Mouse (Mus musculus): ENCODE measurements around the gene Prss53. TPM values are rescaled to one million over a fixed set of nuclear protein-coding genes. Genes with fewer than 3 reads are reported as not detected.
"Not testable (repeated sequence)": the region's sequence is repeated elsewhere in the genome, so short reads cannot be mapped to it uniquely, and the experiment has no call there.

Gene Prss53
- polyA plus RNA-seq, 1 experiment from 2014 or later = 1.4 TPM

GRCm38 (mm10) chr7:127866434-127866833 is 24.3 kb downstream of the Prss53 start:
- H3K4me3 ChIP-seq (ENCODE audit: low read depth, low read length) = no peak overlapping the region
- no peak overlapping the region for H3K9ac ChIP-seq (replicated peaks; ENCODE audit: low read depth, low read length)
- 97% methylated on average over 12 of the region's 12 CpGs for WGBS
- no peak for ATAC-seq (ENCODE audit: insufficient number of reproducible peaks, insufficient read depth, low FRiP score, low read depth)
- H3K27me3 ChIP-seq (ENCODE audit: control insufficient read depth, insufficient read depth, low read length) = no peaks in the 10 kb centered on the region
- H3K4me2 ChIP-seq (replicated peaks; ENCODE audit: low read depth, low read length) = no peak overlapping the region
- no peaks in the 10 kb centered on the region for H3K9me3 ChIP-seq (ENCODE audit: control insufficient read depth, low read depth, low read length)
- no peak overlapping the region for H3K27ac ChIP-seq (ENCODE audit: low read length)
- H3K4me1 ChIP-seq (ENCODE audit: control insufficient read depth, insufficient read depth, low read length) = 0 out of 2 replicates have a peak, but pooled peaks cover 4% of the 10 kb centered on the region
- H3K36me3 ChIP-seq (ENCODE audit: control insufficient read depth, insufficient read depth, low read length) = peaks cover 29% of the 10 kb centered on the region

- Histone ChIP-seq H3K9ac (replicated peaks; ENCODE audit: low read depth, low read length) (no peak overlapping the region), H3K9me3 (ENCODE audit: control insufficient read depth, low read depth, low read length) (no peaks in the 10 kb centered on the region), H3K4me2 (replicated peaks; ENCODE audit: low read depth, low read length) (no peak overlapping the region), H3K27ac (ENCODE audit: low read length) (no peak overlapping the region), H3K4me3 (ENCODE audit: low read depth, low read length) (no peak overlapping the region), H3K36me3 (ENCODE audit: control insufficient read depth, insufficient read depth, low read length) (no peaks in the 10 kb centered on the region), H3K4me1 (ENCODE audit: control insufficient read depth, insufficient read depth, low read length) (no peaks in the 10 kb centered on the region), H3K27me3 (ENCODE audit: control insufficient read depth, insufficient read depth, low read length) (no peaks in the 10 kb centered on the region)
- no peak for ATAC-seq (ENCODE audit: insufficient number of reproducible peaks, insufficient read depth, low FRiP score, low read depth)
- 90% methylated on average over 6 of the region's 6 CpGs for WGBS
These were observed 32.5 kb downstream of the Prss53 start for GRCm38 (mm10) chr7:127858258-127858657.

GRCm38 (mm10) chr7:127850906-127851305 is 39.9 kb downstream of the Prss53 start:
- H3K27me3 ChIP-seq (ENCODE audit: control insufficient read depth, insufficient read depth, low read length) = no peaks in the 10 kb centered on the region
- H3K4me1 ChIP-seq (ENCODE audit: control insufficient read depth, insufficient read depth, low read length) = no peaks in the 10 kb centered on the region
- no peak overlapping the region for H3K9ac ChIP-seq (replicated peaks; ENCODE audit: low read depth, low read length)
- H3K9me3 ChIP-seq (ENCODE audit: control insufficient read depth, low read depth, low read length) = no peaks in the 10 kb centered on the region
- peaks cover 12% of the 10 kb centered on the region; the same call in 1 of the 2 replicates for H3K36me3 ChIP-seq (ENCODE audit: control insufficient read depth, insufficient read depth, low read length)
- H3K4me3 ChIP-seq (ENCODE audit: low read depth, low read length) = no peak overlapping the region
- WGBS = 61% methylated on average over 5 of the region's 5 CpGs
- no peak overlapping the region for H3K27ac ChIP-seq (ENCODE audit: low read length)
- no peak overlapping the region for H3K4me2 ChIP-seq (replicated peaks; ENCODE audit: low read depth, low read length)
- ATAC-seq (ENCODE audit: insufficient number of reproducible peaks, insufficient read depth, low FRiP score, low read depth) = no peak

- H3K9ac ChIP-seq (replicated peaks; ENCODE audit: low read depth, low read length) = no peak overlapping the region
- H3K4me2 ChIP-seq (replicated peaks; ENCODE audit: low read depth, low read length) = no peak overlapping the region
- H3K4me1 ChIP-seq (ENCODE audit: control insufficient read depth, insufficient read depth, low read length) = no peaks in the 10 kb centered on the region
- H3K9me3 ChIP-seq (ENCODE audit: control insufficient read depth, low read depth, low read length) = no peaks in the 10 kb centered on the region
- H3K4me3 ChIP-seq (ENCODE audit: low read depth, low read length) = no peak overlapping the region
- H3K27me3 ChIP-seq (ENCODE audit: control insufficient read depth, insufficient read depth, low read length) = no peaks in the 10 kb centered on the region
- peaks cover 12% of the 10 kb centered on the region; the same call in 1 of the 2 replicates for H3K36me3 ChIP-seq (ENCODE audit: control insufficient read depth, insufficient read depth, low read length)
- WGBS = 77% methylated on average over 6 of the region's 6 CpGs
- ATAC-seq (ENCODE audit: insufficient number of reproducible peaks, insufficient read depth, low FRiP score, low read depth) = no peak
- no peak overlapping the region for H3K27ac ChIP-seq (ENCODE audit: low read length)
These were observed 40.5 kb downstream of the Prss53 start for GRCm38 (mm10) chr7:127849973-127850875.

- Histone ChIP-seq H3K4me1 (ENCODE audit: control insufficient read depth, insufficient read depth, low read length) (peaks cover 4% of the 10 kb centered on the region), H3K9ac (replicated peaks; ENCODE audit: low read depth, low read length) (peak overlapping the region; percentile 61), H3K9me3 (ENCODE audit: control insufficient read depth, low read depth, low read length) (no peaks in the 10 kb centered on the region), H3K36me3 (ENCODE audit: control insufficient read depth, insufficient read depth, low read length) (peaks cover 23% of the 10 kb centered on the region), H3K27ac (ENCODE audit: low read length) (peak overlapping the region; percentile 94), H3K27me3 (ENCODE audit: control insufficient read depth, insufficient read depth, low read length) (no peaks in the 10 kb centered on the region), H3K4me3 (ENCODE audit: low read depth, low read length) (peak overlapping the region; percentile 84), H3K4me2 (replicated peaks; ENCODE audit: low read depth, low read length) (peak overlapping the region; percentile 91)
- WGBS = under 1% methylated on average over 40 of the region's 40 CpGs
- ATAC-seq (ENCODE audit: insufficient number of reproducible peaks, insufficient read depth, low FRiP score, low read depth) = peak; percentile 64
These were observed 48.6 kb downstream of the Prss53 start for GRCm38 (mm10) chr7:127842001-127842718.

GRCm38 (mm10) chr7:127841340-127842000 is 49.3 kb downstream of the Prss53 start:
- under 1% methylated on average over 39 of the region's 46 CpGs for WGBS
- H3K36me3 ChIP-seq (ENCODE audit: control insufficient read depth, insufficient read depth, low read length) = peaks cover 18% of the 10 kb centered on the region
- peak overlapping the region; percentile 94 for H3K27ac ChIP-seq (ENCODE audit: low read length)
- peak overlapping the region; percentile 91 for H3K4me2 ChIP-seq (replicated peaks; ENCODE audit: low read depth, low read length)
- H3K27me3 ChIP-seq (ENCODE audit: control insufficient read depth, insufficient read depth, low read length) = no peaks in the 10 kb centered on the region
- H3K4me1 ChIP-seq (ENCODE audit: control insufficient read depth, insufficient read depth, low read length) = peaks cover 4% of the 10 kb centered on the region
- peak overlapping the region; percentile 61 for H3K9ac ChIP-seq (replicated peaks; ENCODE audit: low read depth, low read length)
- ATAC-seq (ENCODE audit: insufficient number of reproducible peaks, insufficient read depth, low FRiP score, low read depth) = peak; percentile 93
- H3K4me3 ChIP-seq (ENCODE audit: low read depth, low read length) = peak overlapping the region; percentile 84
- no peaks in the 10 kb centered on the region for H3K9me3 ChIP-seq (ENCODE audit: control insufficient read depth, low read depth, low read length)

GRCm38 (mm10) chr7:127840886-127841285 is 49.9 kb downstream of the Prss53 start:
- 3% methylated on average over 15 of the region's 15 CpGs for WGBS
- ATAC-seq (ENCODE audit: insufficient number of reproducible peaks, insufficient read depth, low FRiP score, low read depth) = peak; percentile 23; the same call in 1 of the 2 replicates
- H3K9ac ChIP-seq (replicated peaks; ENCODE audit: low read depth, low read length) = peak overlapping the region; percentile 61; the same call in 1 of the 2 replicates
- H3K36me3 ChIP-seq (ENCODE audit: control insufficient read depth, insufficient read depth, low read length) = peaks cover 15% of the 10 kb centered on the region
- peaks cover 4% of the 10 kb centered on the region for H3K4me1 ChIP-seq (ENCODE audit: control insufficient read depth, insufficient read depth, low read length)
- H3K4me3 ChIP-seq (ENCODE audit: low read depth, low read length) = peak overlapping the region; percentile 84
- H3K27ac ChIP-seq (ENCODE audit: low read length) = peak overlapping the region; percentile 94
- H3K27me3 ChIP-seq (ENCODE audit: control insufficient read depth, insufficient read depth, low read length) = no peaks in the 10 kb centered on the region
- H3K9me3 ChIP-seq (ENCODE audit: control insufficient read depth, low read depth, low read length) = no peaks in the 10 kb centered on the region
- H3K4me2 ChIP-seq (replicated peaks; ENCODE audit: low read depth, low read length) = peak overlapping the region; percentile 91

- not testable (repeated sequence) for H3K27me3 ChIP-seq (ENCODE audit: control insufficient read depth, insufficient read depth, low read length); H3K9me3 ChIP-seq (ENCODE audit: control insufficient read depth, low read depth, low read length); ATAC-seq (ENCODE audit: insufficient number of reproducible peaks, insufficient read depth, low FRiP score, low read depth); H3K4me1 ChIP-seq (ENCODE audit: control insufficient read depth, insufficient read depth, low read length); H3K4me2 ChIP-seq (replicated peaks; ENCODE audit: low read depth, low read length); H3K4me3 ChIP-seq (ENCODE audit: low read depth, low read length); H3K27ac ChIP-seq (ENCODE audit: low read length); H3K9ac ChIP-seq (replicated peaks; ENCODE audit: low read depth, low read length)
- WGBS = 71% methylated on average over 2 of the region's 2 CpGs
- H3K36me3 ChIP-seq (ENCODE audit: control insufficient read depth, insufficient read depth, low read length) = peaks cover 15% of the 10 kb centered on the region
These were observed 50.7 kb downstream of the Prss53 start for GRCm38 (mm10) chr7:127840031-127840430.

Measured in stomach, embryonic 14.5 days (tissue).